Mouse (Mus musculus) heart, adult 11 months (tissue): ENCODE measurements around the gene Nfs1.

Experiments
- DNase-seq: peaks from one replicate; pipeline ENCODE4 v3.0.0; 2022

Nfs1 gene

DNA sequence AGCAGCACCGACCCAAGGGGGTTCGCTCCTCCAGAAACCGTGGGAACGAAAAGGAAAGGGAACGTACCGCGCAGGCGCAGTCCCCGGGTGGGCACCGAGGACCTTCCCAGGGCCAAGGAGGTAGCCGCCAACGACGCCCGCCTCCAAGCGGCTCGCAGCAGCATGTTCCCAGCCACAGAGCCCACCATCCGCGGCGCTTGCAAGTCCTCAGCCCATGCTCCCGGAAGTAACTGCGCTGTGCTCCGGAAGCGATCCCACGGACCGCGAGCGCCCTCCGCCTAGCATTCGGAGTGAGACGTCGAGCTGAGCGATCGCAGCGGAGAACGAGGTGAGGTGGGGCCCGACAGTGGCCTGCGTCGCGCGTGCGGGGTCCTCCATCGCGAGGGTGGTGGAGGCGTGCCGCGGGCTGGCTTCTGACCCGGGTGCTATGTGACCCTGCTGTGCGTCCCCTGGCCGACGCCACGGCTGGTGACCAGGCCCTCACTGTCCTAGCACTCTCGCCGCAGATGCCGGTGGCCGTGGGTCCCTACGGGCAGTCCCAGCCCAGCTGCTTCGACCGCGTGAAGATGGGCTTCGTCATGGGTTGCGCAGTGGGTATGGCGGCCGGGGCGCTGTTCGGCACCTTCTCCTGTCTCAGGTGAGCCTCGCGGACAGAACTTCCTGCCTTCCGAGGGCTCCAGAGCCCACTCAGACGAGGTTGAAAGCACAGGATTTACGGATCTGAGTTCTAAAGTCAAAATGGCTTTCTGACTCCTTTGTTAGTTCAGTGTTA, at the start of gene Nfs1, which contains the start of gene Romo1:
Gene Nfs1 (minus strand): TSS at position 234 of the 772 bp plus-strand sequence.
Gene Romo1 (plus strand): TSS at position 87 of the 772 bp plus-strand sequence.
- DNase-seq, result peak; percentile 99

DNA sequence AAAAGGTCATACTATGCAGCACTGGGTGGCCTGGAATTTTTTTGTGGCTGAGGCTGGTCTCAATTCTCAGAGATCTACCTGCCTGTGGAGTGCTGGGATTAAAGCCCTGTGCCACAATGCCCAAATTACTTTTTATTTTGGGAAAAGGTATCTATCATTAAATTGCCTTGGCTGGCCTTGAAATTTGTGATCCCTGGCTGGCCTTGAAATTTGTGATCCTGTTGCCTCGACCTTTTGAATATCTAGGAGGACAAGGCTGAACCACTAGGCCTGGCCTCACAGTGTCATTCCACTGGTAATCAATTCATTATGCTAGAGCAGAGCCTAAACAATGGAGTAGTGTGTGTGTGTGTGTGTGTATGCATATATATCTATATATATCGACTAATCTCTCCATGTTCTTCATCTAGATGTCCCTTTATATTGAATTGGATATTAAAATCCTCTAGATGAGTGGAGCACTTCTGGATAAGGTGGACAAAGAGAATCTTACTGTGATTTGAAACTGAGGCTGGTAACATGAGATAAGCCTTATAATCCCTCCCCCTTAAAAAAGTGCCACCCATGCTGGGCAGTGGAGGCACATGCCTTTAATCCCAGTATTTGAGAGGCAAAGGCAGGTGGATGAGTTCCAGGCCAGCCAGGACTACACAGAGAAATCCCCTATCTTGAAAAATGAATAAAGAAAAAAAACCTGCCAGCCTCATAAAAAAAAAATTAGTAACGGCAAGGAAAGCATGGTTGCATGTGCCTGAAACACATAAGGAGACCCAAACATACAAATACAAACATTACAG, 49.3 kb upstream of the Nfs1 start:
- peak; percentile 61 for DNase-seq

DNA sequence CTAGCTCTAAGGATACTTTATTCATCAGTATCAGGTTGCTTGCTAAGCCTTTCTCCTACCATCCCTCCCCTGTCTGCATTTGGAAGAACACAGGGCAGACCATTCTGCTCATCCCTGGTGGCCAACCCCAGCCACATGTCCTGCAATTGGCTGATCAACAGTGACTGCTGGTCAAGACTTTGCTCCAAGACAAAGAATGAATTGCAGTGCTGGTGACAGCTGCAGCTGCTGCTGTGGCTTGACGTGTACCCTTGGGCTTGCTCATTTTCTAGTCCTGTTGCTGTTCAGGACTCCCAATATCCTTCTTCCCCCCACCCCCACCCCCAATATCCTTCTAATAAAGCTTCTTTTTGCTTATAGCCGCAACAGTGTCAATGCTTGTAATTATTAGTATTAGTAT, 48.1 kb upstream of the Nfs1 start:
- DNase-seq, result peak; percentile 71

DNA sequence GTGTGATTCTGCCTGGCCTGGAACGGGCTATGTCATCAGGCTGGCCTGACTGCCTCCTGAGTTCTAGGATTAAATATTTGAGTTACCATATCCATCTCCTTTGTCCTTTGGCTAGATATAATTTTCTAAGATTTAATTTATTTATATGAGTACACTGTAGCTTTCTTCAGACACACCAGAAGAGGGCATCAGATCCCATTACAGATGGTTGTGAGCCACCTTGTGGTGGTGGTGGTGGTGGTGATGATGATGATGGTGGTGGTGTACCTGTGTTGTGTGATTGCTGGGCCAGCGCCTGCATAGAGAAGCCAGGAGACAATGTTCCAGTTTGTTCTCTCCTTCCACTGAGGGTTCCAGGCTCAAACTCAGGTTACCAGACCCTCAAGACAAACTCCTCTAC, 47.6 kb upstream of the Nfs1 start:
- peak; percentile 80 for DNase-seq

DNA sequence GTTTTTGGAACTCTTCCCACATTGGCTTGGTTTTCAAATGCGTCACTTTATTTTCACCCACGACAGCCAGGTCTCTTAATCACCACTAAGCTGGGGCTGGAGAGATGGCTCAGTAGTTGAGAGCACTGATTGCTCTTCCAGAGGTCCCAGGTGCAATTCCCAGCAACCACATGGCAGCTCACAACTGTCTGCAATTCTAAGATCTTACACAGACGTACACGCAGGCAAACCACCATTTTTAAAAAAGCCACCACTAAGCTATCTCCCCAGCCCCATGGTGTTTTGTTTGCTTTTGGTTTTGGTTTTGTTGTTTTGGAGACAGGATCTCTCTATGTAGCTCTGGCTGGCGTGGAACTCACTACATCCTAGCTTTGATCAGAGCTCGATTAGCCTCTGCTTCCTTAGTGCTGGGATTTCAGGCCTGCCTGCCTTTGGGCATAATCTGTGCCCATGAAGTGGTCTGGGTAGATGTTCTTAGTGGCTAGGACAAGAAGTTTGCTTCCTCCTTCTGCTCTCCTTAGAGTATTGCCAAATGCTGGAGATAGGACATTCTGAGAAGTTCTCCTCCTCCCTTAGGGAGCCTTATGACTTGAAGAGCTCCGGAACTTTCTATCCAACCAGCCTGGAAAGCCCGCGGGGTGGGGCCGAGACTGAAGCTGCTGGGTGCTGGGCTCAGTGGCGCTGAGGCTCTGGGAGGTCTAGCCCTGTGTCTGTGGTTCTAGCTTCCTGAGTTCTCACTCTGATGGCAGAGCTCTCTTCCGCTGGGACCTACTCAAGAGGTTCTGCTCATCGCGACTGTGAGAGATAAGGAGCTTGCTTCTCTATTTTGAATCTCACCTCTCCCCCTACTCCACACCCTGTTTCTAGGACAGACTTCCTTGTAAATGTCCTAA, 46.3 kb upstream of the Nfs1 start:
- peak; percentile 97 for DNase-seq

DNA sequence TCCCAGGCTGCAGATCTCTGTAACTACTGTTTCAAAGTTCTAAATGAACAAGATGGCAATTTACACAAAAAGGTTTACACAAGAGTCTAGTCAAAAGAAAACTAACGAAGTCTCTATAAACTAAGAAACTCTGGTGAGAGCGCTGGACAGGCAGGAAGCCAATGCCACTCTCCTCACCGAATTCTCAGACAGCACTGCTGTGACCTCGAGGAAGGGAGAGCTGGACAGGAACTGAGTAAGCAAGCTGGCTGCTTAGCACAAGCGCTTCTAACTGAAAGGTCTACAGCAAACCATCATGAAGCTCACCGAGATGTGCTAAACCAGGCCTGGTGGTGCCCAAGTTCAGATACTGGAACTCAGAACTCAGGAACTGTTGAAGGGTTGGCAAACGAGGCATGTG, 45.3 kb upstream of the Nfs1 start:
- DNase-seq, result peak; percentile 81

DNA sequence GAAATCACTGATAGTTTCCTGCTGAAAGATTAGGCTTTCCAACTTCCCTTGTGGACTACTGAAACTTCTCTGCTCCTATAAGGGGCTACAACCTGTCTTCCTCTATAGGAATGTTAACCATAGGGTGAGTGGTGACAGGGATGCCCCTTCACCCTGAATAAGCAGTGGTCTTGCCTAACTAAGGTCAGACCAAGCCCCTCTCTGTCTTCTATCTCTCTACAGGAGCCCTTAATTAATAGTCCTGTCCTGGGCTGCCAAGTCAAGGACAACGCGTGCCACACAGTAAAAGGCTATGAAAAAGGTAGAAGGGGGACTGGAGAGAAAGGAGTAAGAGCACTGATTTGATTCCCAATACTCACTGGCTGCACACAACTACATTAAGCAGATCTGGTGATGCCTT, 37.6 kb upstream of the Nfs1 start:
- peak; percentile 88 for DNase-seq

DNA sequence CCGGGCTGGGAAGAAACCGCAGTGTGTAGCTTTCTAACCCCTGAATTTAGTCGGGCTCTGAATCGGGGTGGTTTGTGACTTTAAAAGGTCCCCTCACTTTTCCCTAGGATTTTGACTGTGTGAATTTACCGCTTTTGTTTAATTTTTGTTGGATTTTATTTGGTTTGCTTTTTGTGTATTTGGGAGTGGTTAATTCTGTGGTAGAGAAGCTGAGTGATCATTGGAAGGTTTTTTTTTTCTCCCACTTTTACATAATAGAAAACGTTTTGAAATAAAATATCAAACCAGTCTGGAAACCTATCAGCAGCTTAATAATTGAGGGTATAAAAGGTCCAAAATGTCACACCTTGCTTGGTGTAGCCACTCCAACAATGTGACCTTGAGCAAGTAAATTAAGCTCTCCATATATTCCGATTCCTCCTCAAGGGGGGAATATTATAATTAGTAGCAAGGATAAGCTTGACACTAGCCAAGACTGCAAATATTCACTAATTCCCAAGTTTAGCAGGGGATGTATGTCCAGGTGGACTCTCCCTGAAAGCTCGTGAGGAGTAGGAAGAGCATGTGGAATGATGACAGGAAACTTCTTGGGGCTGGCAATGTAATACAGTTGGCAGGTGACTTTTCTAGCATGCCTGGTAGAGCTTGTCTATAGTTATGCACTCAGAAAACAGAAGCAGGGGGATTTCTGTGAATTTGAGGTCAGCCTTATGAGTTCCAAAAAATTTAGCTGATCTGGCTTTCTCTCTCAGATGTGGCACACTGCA, 37.0 kb upstream of the Nfs1 start:
- DNase-seq, result peak; percentile 87

DNA sequence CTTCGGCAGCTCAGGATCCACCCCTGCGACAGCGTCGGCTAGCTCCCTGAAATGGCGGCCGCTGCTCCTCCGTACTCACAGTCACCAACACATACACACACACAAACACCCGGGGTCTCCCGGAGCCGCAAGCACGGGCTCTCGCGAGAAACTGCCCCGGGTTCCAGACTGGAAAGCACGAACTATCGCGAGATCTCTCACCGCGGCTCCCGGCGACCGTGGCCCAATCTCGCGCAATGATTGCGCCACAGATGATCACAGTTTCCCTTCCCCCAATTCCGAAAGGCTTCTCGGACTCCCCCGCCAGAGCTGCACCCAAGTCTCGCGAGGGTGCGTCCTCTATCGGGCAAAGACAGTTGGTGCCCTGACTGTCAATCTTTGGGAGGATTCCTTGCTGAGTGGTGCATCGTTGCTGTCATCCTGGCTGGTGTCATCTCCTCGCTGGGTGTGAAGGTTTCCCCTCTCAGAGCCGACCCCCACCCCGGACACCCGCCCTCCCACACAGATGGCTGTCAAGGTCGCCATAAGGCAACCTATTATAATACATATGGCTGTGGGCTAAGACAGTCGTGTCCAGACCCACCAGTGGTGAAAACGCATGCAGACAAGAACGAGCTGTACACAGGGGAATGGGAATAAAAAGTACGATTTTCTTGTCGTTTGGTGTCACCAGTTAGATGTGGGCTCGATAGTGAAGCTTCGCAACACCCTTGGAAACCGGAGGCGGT, 36.3 kb upstream of the Nfs1 start, which contains the start of gene Rbm39:
Gene Rbm39 (minus strand): TSS at position 145 of the 728 bp plus-strand sequence.
- DNase-seq, result peak; percentile 100

DNA sequence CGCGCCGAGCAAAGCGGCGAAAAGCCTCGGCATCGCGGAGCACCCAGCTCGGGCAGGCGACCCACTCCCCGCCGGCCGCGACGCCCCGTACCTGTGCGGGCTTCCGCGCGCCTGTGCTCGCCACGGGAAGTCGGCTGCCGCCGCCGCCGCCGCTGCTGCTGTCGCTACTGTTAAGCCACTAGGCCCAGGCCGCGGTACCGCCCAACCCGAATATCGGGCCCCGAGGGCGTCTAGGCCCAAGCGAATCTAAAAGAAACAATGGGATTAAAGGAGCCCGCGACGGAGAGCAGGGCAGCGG, 35.8 kb upstream of the Nfs1 start:
- DNase-seq, result no peak

DNA sequence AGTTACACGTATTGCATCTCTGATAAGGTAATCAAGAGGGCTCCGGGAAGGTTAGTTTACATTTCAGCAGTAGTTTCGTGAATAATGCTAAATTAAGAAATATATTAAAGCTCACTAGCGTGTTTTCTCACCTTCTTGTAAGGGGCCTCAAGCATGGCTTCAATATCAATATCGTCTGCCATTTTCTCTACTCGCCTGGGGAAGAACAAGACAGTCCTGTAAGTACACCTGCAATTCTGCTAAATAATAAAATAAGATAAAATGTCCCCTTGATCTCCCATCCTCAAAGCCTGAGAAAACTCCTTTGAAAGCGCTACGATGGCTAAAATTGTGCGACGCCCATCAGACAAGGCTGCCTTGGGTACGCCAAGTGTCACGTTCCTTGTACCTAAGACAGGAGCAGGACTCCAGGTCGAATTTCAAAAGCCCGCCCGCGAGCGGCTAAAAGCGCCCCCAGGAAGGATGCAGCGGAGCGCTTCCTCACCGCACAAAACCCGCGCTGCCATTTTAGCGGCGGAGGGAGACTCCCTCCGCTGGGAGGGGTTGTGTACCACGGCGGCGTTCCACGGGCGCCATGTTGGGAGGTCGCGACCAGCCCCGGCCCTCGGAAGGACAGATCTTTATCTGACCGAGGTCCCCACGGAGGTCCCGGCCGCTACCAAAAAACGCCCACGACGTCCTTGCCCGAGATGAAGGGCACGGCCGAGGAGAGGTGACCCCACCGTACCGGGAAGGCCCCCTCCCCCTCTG, 35.2 kb upstream of the Nfs1 start:
- DNase-seq, result peak; percentile 98

DNA sequence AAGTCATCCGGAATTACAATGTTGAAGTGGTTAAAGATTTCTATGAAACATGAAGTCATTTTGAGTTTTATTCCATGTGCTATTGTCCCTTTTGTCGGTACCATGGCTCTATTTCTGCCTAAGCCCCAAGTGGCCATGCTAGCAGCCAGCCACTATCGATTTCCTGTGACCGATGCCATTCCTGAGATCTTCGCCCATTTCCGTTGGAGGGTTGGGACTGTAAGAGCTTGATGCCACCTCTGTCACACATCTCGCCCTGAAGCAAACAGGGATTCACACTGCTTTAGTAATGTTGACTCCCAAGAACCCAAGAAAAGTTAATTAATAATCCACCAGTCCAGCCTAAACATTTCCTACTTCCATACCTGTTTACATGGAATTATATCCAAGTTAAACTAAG, 33.7 kb upstream of the Nfs1 start:
- DNase-seq, result no peak

DNA sequence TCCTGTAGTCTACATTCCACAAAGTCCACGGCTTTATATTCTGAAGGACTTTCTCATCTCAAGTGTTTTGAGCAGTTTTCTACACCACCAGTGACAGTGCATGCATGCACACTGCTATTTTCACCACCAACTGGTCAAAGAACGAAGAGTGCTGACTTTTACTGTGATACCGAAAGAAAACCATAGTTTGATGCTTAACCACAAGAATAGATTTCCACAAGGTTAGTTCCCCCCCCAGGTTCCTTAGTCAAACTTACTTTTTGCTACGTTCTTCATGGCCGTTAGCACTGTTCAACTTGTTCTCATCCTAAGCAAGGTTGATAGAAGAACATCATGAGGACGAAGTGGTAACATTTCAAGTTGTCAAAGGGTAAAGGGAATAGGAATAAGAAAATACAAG, 33.1 kb upstream of the Nfs1 start:
- DNase-seq, result no peak

DNA sequence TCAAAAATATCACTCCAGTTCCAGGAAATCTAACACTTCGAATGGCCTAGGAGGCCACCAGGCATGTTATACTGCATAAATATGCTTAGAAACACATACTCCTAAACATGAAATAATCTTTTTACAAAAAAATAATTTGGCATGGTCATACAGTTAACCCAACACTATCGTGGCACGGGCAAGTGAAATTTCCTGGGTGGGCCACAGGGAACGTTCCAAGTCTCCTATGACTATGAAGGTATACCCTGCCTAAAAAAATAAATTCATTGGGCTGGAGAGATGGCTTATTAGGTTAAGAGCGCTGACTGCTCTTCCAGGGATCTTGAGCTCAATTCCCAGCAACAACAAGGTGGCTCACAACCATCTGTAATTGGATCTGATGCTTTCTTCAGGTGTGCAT, 22.6 kb upstream of the Nfs1 start:
- no peak for DNase-seq

DNA sequence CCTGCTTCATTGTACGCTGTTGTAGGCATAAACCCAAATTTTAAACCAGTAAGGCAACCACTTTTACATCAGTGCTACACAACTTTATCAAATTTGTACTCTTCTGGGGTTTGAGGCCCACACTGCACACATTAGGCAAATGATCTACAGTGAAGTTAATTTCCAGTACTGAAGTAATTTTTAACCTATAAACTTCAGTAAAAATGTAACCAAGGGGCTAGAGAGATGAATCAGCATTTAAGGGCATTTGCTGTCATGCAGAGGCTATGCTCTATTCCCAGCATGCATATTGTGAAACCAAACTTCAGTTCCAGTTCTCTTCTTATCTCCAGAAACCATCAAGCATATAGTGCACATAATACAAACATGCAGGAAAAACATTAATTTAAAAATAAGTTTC, 21.5 kb upstream of the Nfs1 start:
- no peak for DNase-seq

DNA sequence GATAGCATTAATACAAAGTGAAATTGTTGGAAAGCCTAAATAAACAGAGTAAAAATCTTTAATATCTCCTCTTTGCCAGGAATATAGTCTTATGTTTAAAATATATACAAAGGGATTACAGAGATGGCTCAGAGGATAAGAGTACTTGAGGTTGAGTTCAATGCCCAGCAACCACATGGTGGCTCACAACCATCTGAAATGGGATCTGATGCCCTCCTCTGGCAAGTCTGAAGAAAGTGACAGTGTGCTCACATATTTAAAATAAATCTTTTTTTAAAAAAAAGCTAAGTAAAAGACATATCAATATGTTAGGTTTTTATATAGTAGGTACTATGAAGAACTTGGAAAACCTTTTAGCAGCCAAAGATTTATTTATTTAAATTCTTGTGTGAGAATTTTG, 7.6 kb upstream of the Nfs1 start:
- no peak for DNase-seq

DNA sequence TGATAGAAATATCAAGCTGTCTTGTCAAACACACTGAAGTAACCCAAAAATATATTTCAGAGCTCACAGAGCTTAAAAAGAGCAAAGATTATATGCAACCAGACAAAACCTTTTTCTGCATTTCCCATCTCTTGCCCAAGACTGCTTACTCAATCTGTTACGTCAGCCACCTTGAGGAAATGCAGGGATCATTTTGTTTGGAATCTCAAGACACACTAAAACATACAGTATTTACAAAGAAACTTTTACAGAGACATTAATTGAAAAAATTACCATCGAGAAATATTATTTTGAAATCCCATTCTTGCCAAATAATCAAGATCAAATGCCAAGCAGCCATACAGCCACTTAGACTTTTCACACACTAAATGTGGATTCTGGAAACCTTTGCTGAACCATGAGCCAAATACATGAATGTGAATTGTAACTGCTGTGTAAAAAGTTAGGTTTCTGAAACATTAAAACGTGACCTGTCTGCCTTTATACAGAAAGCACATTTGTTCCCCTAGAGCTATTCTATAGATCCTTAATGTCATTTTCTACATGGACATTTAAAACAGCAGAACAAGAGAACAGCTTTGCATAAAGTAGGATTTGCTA, 3.4 kb upstream of the Nfs1 start:
- DNase-seq, result no peak

DNA sequence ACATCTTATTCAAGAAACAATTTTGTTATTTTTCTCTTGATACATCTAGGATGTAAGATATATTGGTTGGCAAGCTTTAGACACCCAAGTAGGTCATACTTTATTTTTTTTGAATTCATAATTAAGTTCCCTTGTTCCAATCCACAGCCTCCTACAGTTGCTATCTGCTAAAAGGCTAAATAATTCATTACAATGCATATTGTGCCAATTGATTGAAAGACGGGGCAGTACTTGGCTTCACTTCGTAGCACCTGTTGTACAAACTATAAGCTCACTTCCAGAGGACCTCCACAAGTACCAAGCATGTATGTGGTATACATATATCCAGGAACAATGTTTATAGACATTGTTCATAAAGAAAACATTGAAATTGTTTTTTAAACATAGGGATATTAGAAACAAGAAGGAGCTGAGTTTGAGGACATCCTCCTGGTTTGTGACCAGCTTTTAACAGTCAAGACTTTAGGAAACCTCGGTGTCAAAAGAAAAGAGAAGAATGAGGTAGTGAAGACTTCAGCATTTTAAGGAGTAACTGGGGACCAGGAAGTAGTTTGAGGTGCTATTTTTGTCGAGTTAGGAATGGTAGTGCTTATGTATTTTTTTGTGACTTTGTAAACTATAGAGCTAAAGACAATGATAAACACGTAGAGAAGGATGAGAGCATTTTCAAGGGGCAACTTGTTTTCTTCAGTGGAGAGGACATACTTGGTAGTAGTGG, 2.4 kb upstream of the Nfs1 start:
- DNase-seq, result no peak

DNA sequence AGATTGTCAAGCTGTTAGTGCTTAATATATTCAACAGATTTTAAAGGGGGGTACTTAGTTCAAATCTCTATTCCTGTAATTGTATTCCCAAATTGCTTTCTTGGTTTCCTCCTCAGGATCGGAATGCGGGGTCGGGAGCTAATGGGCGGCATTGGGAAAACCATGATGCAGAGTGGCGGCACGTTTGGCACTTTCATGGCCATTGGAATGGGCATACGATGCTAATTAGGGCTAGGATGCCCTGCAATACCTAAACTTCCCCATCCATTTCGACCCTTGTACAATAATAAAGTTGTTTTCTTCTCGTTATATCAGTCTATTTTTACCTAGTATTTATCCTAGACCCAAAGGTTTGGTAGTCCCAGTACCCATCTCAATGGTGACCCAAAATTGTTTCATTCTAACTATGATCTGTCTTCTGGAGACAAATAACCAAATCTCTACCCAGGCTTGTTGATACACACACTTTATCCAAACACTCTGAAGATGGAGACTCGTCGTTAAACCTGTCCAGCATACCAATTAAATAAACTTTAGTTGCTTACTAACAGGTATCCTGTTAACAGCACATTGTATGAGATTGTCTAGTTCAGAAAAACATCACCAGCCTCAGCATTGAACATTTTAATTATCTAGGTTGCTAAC, 1.6 kb upstream of the Nfs1 start:
- peak; percentile 73 for DNase-seq
